Mouse (Mus musculus): ENCODE measurements around the gene Serpinb11. TPM values are rescaled to one million over a fixed set of nuclear protein-coding genes. Genes with fewer than 3 reads are reported as not detected.

Gene Serpinb11
- polyA plus RNA-seq, 1 experiment, result not detected

DNA sequence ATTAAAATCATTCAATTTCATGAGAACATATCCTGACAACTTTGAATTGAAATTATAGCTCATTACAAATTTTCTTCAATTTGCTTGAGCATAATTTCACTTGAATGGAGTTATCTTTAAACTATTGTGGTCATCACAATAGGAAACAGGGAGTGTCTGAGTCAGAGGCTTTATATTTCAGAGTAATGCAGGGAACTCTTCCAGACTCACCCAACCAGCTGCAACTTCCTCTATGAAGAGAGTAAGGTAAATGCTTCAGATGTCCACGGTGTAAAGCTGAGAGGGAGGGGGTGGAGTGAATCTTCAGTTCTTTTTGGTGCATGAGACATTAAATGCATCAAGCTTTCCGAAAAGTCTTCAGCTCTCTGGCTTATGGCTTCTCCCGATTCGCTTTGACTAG lies 61.5 kb downstream of the Serpinb11 start:
- TF ChIP-seq MYOD1 (IDR thresholded peaks at IDR 0.05; ENCODE audit: control insufficient read depth, insufficient read length, low read depth) (no peak), CEBPB (IDR thresholded peaks at IDR 0.05; ENCODE audit: low read depth) (no peak), CTCF (IDR thresholded peaks at IDR 0.05; ENCODE audit: control insufficient read depth, insufficient read depth, insufficient read length) (no peak)
- Histone ChIP-seq H3K79me2 (ENCODE audit: control insufficient read depth, insufficient read depth) (no peaks in the 10 kb centered on the region), H3ac (ENCODE audit: control insufficient read depth, insufficient read length, low read depth) (no peak overlapping the region), H3K79me3 (ENCODE audit: low read depth) (no peaks in the 10 kb centered on the region), H3K27me3 (ENCODE audit: control insufficient read depth, insufficient read depth, insufficient read length) (no peaks in the 10 kb centered on the region), H3K4me3 (ENCODE audit: insufficient read depth, poor library complexity, severe bottlenecking) (no peak overlapping the region), H3K36me3 (ENCODE audit: control insufficient read depth, insufficient read depth) (no peaks in the 10 kb centered on the region)

Other genes starting within 250 kb of the Serpinb11 start
- not detected for gene Serpinb3b, start 82.8 kb upstream of the Serpinb11 start, polyA plus RNA-seq (2012; fragmentation: generic; extraction: Trizol)
- not detected for gene Serpinb3c, start 82.8 kb upstream of the Serpinb11 start, polyA plus RNA-seq (2012; fragmentation: generic; extraction: Trizol)
- gene Serpinb7, start 38.5 kb downstream of the Serpinb11 start, polyA plus RNA-seq (2012; fragmentation: generic; extraction: Trizol), result 0.27 TPM
- gene Serpinb2, start 150.2 kb downstream of the Serpinb11 start, polyA plus RNA-seq (2012; fragmentation: generic; extraction: Trizol), result 12.6 TPM
- 5.0 TPM for gene Serpinb8, start 228.8 kb downstream of the Serpinb11 start, polyA plus RNA-seq (2012; fragmentation: generic; extraction: Trizol)